Mouse (Mus musculus) gastrocnemius, postnatal 36 days (tissue): Measurements from ENCODE around the gene Rln1. TPM values are rescaled to one million over a fixed set of nuclear protein-coding genes. Genes with fewer than 3 reads are reported as not detected.

ENCODE experiments used
- DNase-seq, 2 experiments: peaks; one replicate each; pipeline ENCODE4 v3.0.0; 2022
- intact Hi-C: fragments of 180-260 bp; cut with DNase I; formaldehyde crosslinking; loops from one replicate; pipeline ENCODE4 v1.15.1; 2025
- total RNA-seq, 2 experiments: library from RNA; stranded (reverse); gene quantifications; 2 replicates each; pipeline ENCODE4 v1.2.3; 2021

Rln1 gene
- total RNA-seq, 2 experiments from 2014 or later: not detected

- intact Hi-C loops: no loop called here
- DNase-seq: no peak
These were observed 27.9 kb upstream of the Rln1 start for GRCm38 (mm10) chr19:29362173-29362930.

- peak; percentile 77 to 89 for DNase-seq
- intact Hi-C loops: no loop called here
These were observed 27.1 kb upstream of the Rln1 start for GRCm38 (mm10) chr19:29361468-29362130.

GRCm38 (mm10) chr19:29360251-29360650, 25.8 kb upstream of the Rln1 start:
- intact Hi-C loops: no loop called here
- DNase-seq: no peak

- no peak for DNase-seq
- intact Hi-C loops: loop anchor here (5.0 kb wide), 1 partner anchor 146 kb away; no protein-coding TSS in a partner anchor
These were observed 21.8 kb upstream of the Rln1 start for GRCm38 (mm10) chr19:29356281-29356680.

- intact Hi-C loops: loop anchor here (1.0 to 5.0 kb wide), 4 partner anchors 43 to 380 kb away; no protein-coding TSS in a partner anchor
These were observed 20.7 kb upstream of the Rln1 start for GRCm38 (mm10) chr19:29354895-29355877.

GRCm38 (mm10) chr19:29350991-29351390, 16.5 kb upstream of the Rln1 start:
- no peak for DNase-seq
- intact Hi-C loops: loop anchor here (5.0 kb wide), 1 partner anchor 39 kb away; no protein-coding TSS in a partner anchor

More at GRCm38 (mm10) chr19:29354895-29355877, 20.7 kb upstream of the Rln1 start:
- peak; percentile 83 for DNase-seq

- no peak for DNase-seq
- intact Hi-C loops: no loop called here
These were observed 11.2 kb upstream of the Rln1 start for GRCm38 (mm10) chr19:29345636-29346035.

- intact Hi-C loops: no loop called here
- no peak for DNase-seq
These were observed 10.4 kb upstream of the Rln1 start for GRCm38 (mm10) chr19:29344868-29345267.

- DNase-seq: no peak
- intact Hi-C loops: no loop called here
These were observed 7.8 kb upstream of the Rln1 start for GRCm38 (mm10) chr19:29342281-29342680.

GRCm38 (mm10) chr19:29341029-29341428, 6.6 kb upstream of the Rln1 start:
- intact Hi-C loops: no loop called here
- no peak for DNase-seq

GRCm38 (mm10) chr19:29336624-29337023, 2.2 kb upstream of the Rln1 start:
- no peak for DNase-seq
- intact Hi-C loops: no loop called here

- no peak for DNase-seq
- intact Hi-C loops: no loop called here
These were observed 7.5 kb downstream of the Rln1 start for GRCm38 (mm10) chr19:29326822-29327552.

GRCm38 (mm10) chr19:29326396-29326795, 8.1 kb downstream of the Rln1 start:
- intact Hi-C loops: no loop called here
- no peak for DNase-seq

GRCm38 (mm10) chr19:29325852-29326180, 8.7 kb downstream of the Rln1 start:
- intact Hi-C loops: no loop called here
- no peak for DNase-seq

- intact Hi-C loops: no loop called here
- DNase-seq: peak; percentile 36 to 64
These were observed 9.2 kb downstream of the Rln1 start, which contains the start of gene Insl6 for GRCm38 (mm10) chr19:29325053-29325851. Gene Insl6, minus strand, starts transcription at chr19:29325356.

GRCm38 (mm10) chr19:29323416-29324049, 10.9 kb downstream of the Rln1 start:
- intact Hi-C loops: no loop called here
- DNase-seq: no peak

- intact Hi-C loops: loop anchor here (5.0 kb wide), 1 partner anchor 40 kb away; no protein-coding TSS in a partner anchor
- DNase-seq: no peak
These were observed 21.8 kb downstream of the Rln1 start for GRCm38 (mm10) chr19:29312661-29313060.

GRCm38 (mm10) chr19:29311791-29312190, 22.7 kb downstream of the Rln1 start:
- intact Hi-C loops: loop anchor here (5.0 kb wide), 1 partner anchor 41 kb away; no protein-coding TSS in a partner anchor

More at GRCm38 (mm10) chr19:29311791-29312190, 22.7 kb downstream of the Rln1 start:
- no peak for DNase-seq
